Mouse (Mus musculus) bone marrow macrophage, adult 2 months (primary cell): ENCODE measurements at regions not wholly inside any gene's neighbourhood (a gene's known extent, or its start where the extent isn't known, plus 50 kb on each side); places are given as distances from the start of the nearest gene placed in this dataset.

Experiments used
- CTCF ChIP-seq: IDR thresholded peaks from 2 replicates; pipeline ENCODE4 v1.5.1; 2012; ENCODE audit warnings: low read depth, mild to moderate bottlenecking, low read length, moderate library complexity
- POLR2A ChIP-seq: IDR thresholded peaks from 2 replicates; pipeline ENCODE4 v1.6.1; 2012; ENCODE audit warnings: mild to moderate bottlenecking, low read depth, low read length, borderline replicate concordance

DNA sequence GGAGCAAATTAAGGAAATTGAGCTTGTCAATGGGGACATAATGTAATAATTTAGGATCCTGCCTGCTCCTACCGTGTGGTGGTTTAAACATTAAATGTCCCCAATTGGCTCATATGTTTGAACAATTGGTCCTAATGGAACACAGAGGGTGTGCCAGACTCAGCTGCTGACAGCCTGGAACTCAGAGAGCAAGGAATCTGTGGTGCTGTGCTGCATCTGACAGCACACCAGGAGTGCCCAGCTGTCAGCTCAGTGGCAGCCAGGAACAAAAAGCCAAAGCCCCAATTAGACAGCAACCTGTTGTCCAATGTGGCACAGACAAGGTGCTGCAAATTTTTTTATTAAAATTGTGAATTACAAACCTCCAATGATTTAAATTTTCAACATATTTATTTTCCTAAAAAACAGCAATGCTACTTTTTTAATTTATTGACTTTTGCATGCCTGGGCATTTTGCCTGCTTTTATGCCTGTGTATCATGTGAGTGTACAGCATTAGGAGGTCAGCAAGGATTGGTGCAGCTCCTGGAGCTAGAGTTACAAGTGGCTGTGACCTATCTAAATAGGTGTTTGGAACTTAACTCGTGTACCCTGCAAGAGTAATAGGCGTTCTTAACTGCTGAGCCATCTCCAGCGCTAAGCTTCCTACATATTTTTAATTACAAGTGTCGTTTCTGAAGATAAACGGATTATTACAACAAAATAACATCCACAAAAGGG lies 724.5 kb upstream of the Adam24 start:
- TF ChIP-seq CTCF (no peak), POLR2A (no peak)
